Mouse (Mus musculus) B cell, adult 2 months (primary cell): ENCODE measurements around the gene Klk1b22.
"Not testable (repeated sequence)": the region's sequence is repeated elsewhere in the genome, so short reads cannot be mapped to it uniquely, and the experiment has no call there.

Source experiments
- DNase-seq, 2 experiments: peaks; one replicate each; pipeline ENCODE4 v3.0.0; 2022

The Klk1b22 gene

GRCm38 (mm10) chr7:44112373-44112772 is at the start of gene Klk1b22:
TSS of gene Klk1b22 (plus strand) at chr7:44112673.
- no peak for DNase-seq

GRCm38 (mm10) chr7:44072117-44072516 is 40.4 kb upstream of the Klk1b22 start:
- DNase-seq: no peak

- no peak for DNase-seq
These were observed 34.8 kb upstream of the Klk1b22 start for GRCm38 (mm10) chr7:44077703-44078102.

- no peak for DNase-seq
These were observed 16.4 kb upstream of the Klk1b22 start for GRCm38 (mm10) chr7:44096111-44096510.

GRCm38 (mm10) chr7:44102028-44102427 is 10.4 kb upstream of the Klk1b22 start, which contains the start of gene Klk1b21:
TSS of gene Klk1b21 (plus strand) at chr7:44102328.
- DNase-seq: not testable (repeated sequence)

GRCm38 (mm10) chr7:44123445-44123844 is 11.0 kb downstream of the Klk1b22 start:
- no peak for DNase-seq

GRCm38 (mm10) chr7:44136467-44136866 is 24.0 kb downstream of the Klk1b22 start, which contains the start of gene Klk1b16:
TSS of gene Klk1b16 (plus strand) at chr7:44136767.
- no peak for DNase-seq
